9 mouse cellular contexts compared by ENCODE assay signal in genomic region chr3:84214501-84214900, GRCm38 (mm10). TPM values are rescaled to one million over a fixed set of nuclear protein-coding genes. Genes with fewer than 3 reads are reported as not detected.
DNase-seq lines count a peak whose midpoint lies in the region; ATAC-seq and TF ChIP-seq lines count a peak whose summit lies in the region.
"Had no signal": no experiment of that assay in that cellular context is flagged by ENCODE, and none has a peak within 500 bp of the region (broad histone marks: within the 10 kb centered on the region; RNA-seq: fewer than 3 reads in every experiment).

No protein-coding gene starts in this region.

- H3K9me3 ChIP-seq in kidney, postnatal 0 days (replicated peaks; ENCODE audit: low read length) = no peaks in the 10 kb centered on the region
- H3K9me3 ChIP-seq: megakaryocyte, embryonic 14.5 days had no signal

- TF ChIP-seq CTCF in layer of hippocampus, adult 2 months (conservative IDR thresholded peaks at IDR 0.05) = no peak
- no peak for TF ChIP-seq CTCF in Patski (IDR thresholded peaks at IDR 0.05)
- no peak for TF ChIP-seq CTCF in kidney, postnatal 0 days (IDR thresholded peaks at IDR 0.05; ENCODE audit: low read depth)

- no peaks in the 10 kb centered on the region for H3K36me3 ChIP-seq in kidney, postnatal 0 days (ENCODE audit: insufficient read depth, low read length)

- POLR2A ChIA-PET in Patski (lab: Charles Lee) = no interaction called here

- peak in 1 of 2 experiments; percentile 65 for DNase-seq in layer of hippocampus, adult 2 months (ENCODE audit: low spot score in 2 of 2)
- no peak for DNase-seq in layer of hippocampus, adult 9-10 months (ENCODE audit: low spot score)
- no peak for DNase-seq in Patski (ENCODE audit: low read depth, low spot score)
- peak; percentile 44 for DNase-seq in adipocyte (ENCODE audit: low spot score)
- no peak for DNase-seq in kidney, postnatal 0 days (ENCODE audit: low spot score)
- DNase-seq in gastrocnemius, adult 8-10 months (ENCODE audit: low spot score in 2 of 2) = no peak

- no peak overlapping the region for H3K4me2 ChIP-seq in kidney, postnatal 0 days (ENCODE audit: low read length)

- H3K27me3 ChIP-seq in Patski = no peaks in the 10 kb centered on the region
- no peaks in the 10 kb centered on the region for H3K27me3 ChIP-seq in kidney, postnatal 0 days (ENCODE audit: insufficient read depth, low read length)

- peak overlapping the region; percentile 22; the same call in 1 of the 2 replicates for H3K4me3 ChIP-seq in layer of hippocampus, adult 2 months
- H3K4me3 ChIP-seq in kidney, postnatal 0 days (replicated peaks; ENCODE audit: low read depth, low read length) = no peak overlapping the region
- H3K4me3 ChIP-seq: megakaryocyte, embryonic 14.5 days had no signal

- 77% methylated on average over 6 of the region's 6 CpGs for WGBS in kidney, postnatal 0 days

- in situ Hi-C loops in Patski (cut with MboI; ENCODE audit: low pct_unique_long_range_greater_than_20kb) = no loop called here

- CTCF ChIA-PET in Patski (lab: Charles Lee) = interaction anchor here (0.8 to 2.1 kb wide), 3 partner anchors 12 to 88 kb away, joined by 3 to 6 read pairs (median 4); no protein-coding TSS in a partner anchor

- H3K27ac ChIP-seq in layer of hippocampus, adult 2 months = peak overlapping the region; percentile 85
- no peak overlapping the region for H3K27ac ChIP-seq in kidney, postnatal 0 days

- peak; percentile 35 for ATAC-seq in Patski
- ATAC-seq in kidney, postnatal 0 days (replicated peaks; ENCODE audit: low FRiP score, low read depth) = 0 out of 2 replicates have a peak, but pooled peaks have one; percentile 25
- no peak for ATAC-seq in monocyte, adult 5-6 weeks (replicated peaks; ENCODE audit: insufficient number of reproducible peaks, low FRiP score, low TSS enrichment, poor library complexity, severe bottlenecking)

- no peaks in the 10 kb centered on the region; the same call in 1 of the 2 replicates for H3K4me1 ChIP-seq in kidney, postnatal 0 days (replicated peaks; ENCODE audit: insufficient read depth, low read length)

- no peak overlapping the region for H3K9ac ChIP-seq in kidney, postnatal 0 days (ENCODE audit: low read depth, low read length)

RNA-seq across cellular contexts. Expression of gene Gm6525, which starts 40.6 kb away (rescaled TPM):
- not detected for total RNA-seq in layer of hippocampus, adult 2 months (2021)
- polyA plus RNA-seq in Patski (2021) = 0.47 TPM
- polyA plus RNA-seq in kidney, postnatal 0 days (2015; fragmentation: Nextera tagmentation; extraction: Ambion mirVana) = 0.43 and 0.66 TPM in 2 replicates
- not detected for total RNA-seq in gastrocnemius, adult 8-10 months (2022)
- not detected in 3 replicates for total RNA-seq in monocyte, adult 5-6 weeks (2017)
- total RNA-seq: left cerebral cortex, postnatal 10 days had no signal

RNA-seq across cellular contexts. Expression of gene Mnd1, which starts 58.9 kb away (rescaled TPM):
- total RNA-seq in layer of hippocampus, adult 2 months (2021) = 1 to 10 TPM; 1.8 to 2.9 TPM
- 20.1 TPM for polyA plus RNA-seq in Patski (2021)
- 15.3 and 17.2 TPM in 2 replicates for polyA plus RNA-seq in kidney, postnatal 0 days (2015; fragmentation: Nextera tagmentation; extraction: Ambion mirVana)
- 1 to 10 TPM in 3 of 4 experiments, under 1 TPM in 1; 0.77 to 1.9 (median 1.3) TPM for total RNA-seq in gastrocnemius, adult 8-10 months (2022)
- 5.8 TPM in 1 of 3 replicates, not detected in the others for total RNA-seq in monocyte, adult 5-6 weeks (2017)
